Mouse (Mus musculus): ENCODE measurements around the gene Ckap2l. TPM values are rescaled to one million over a fixed set of nuclear protein-coding genes. Genes with fewer than 3 reads are reported as not detected.

The Ckap2l gene
- polyA plus RNA-seq, 1 experiment from 2014 or later: 47.6 TPM

DNA sequence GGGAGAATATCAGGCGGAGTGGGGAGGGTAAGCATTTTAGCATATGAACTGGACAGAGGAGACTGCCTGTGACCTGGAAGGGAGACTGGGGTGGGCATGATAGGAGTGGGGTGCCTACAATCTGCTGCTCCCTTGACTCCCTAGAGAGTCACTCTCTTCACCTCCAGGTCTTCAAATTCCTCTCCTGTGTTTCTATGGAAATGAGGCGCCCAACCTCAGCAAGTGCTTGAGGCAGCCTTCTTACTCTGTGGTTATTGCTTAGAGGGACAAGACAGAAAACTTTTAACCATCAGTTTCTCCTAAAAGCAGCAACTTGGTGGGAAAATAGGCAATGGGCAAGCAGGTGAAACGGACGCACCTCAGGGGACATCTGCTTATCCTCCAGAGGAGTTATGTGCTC, 60.5 kb downstream of the Ckap2l start:
- Histone ChIP-seq H3K9ac (ENCODE audit: low read depth, low read length) (no peak overlapping the region), H3K4me1 (ENCODE audit: control insufficient read depth, insufficient read depth, low read length) (no peaks in the 10 kb centered on the region), H3K27me3 (replicated peaks; ENCODE audit: control insufficient read depth, insufficient read depth, low read length) (no peaks in the 10 kb centered on the region), H3K4me2 (ENCODE audit: low read depth, low read length) (no peak overlapping the region), H3K9me3 (ENCODE audit: control insufficient read depth, low read length) (0 out of 2 replicates have a peak, but pooled peaks cover 3% of the 10 kb centered on the region), H3K27ac (replicated peaks; ENCODE audit: low read depth, low read length) (no peak overlapping the region), H3K4me3 (ENCODE audit: low read depth, low read length) (no peak overlapping the region), H3K36me3 (ENCODE audit: control insufficient read depth, insufficient read depth, low read length) (no peaks in the 10 kb centered on the region)
- ATAC-seq (ENCODE audit: low read depth) (no peak), DNase-seq (ENCODE audit: low spot score) (no peak)
- WGBS: 63% methylated on average over 4 of the region's 4 CpGs

DNA sequence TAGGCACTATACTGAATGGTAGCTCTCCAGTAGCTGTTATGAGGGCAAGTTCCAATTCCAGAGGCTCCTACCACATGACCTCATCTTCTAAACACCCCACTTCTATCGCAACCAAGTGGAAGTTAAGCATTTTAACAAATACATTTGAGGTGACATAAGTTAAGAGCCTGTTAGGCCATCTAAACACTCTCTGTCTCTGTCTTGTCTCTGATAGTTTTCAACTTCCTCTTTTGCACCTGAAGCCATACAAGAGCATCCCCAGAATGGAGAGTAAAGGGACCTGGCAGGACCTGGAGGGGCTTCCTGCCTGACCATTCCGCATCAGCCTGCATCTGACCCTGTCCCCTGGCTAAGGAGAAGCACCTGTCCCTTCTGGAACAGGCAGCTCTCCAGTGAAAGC, 62.3 kb downstream of the Ckap2l start:
- WGBS: 75% methylated on average over 2 of the region's 2 CpGs
- H3K27me3 ChIP-seq (replicated peaks; ENCODE audit: control insufficient read depth, insufficient read depth, low read length): no peaks in the 10 kb centered on the region
- H3K4me3 ChIP-seq (ENCODE audit: low read depth, low read length): no peak overlapping the region
- no peak overlapping the region for H3K9ac ChIP-seq (ENCODE audit: low read depth, low read length)
- no peak overlapping the region for H3K27ac ChIP-seq (replicated peaks; ENCODE audit: low read depth, low read length)
- DNase-seq (ENCODE audit: low spot score) (no peak), ATAC-seq (ENCODE audit: low read depth) (no peak)
- H3K4me1 ChIP-seq (ENCODE audit: control insufficient read depth, insufficient read depth, low read length): no peaks in the 10 kb centered on the region
- no peaks in the 10 kb centered on the region for H3K9me3 ChIP-seq (ENCODE audit: control insufficient read depth, low read length)
- no peak overlapping the region for H3K4me2 ChIP-seq (ENCODE audit: low read depth, low read length)
- H3K36me3 ChIP-seq (ENCODE audit: control insufficient read depth, insufficient read depth, low read length): no peaks in the 10 kb centered on the region

DNA sequence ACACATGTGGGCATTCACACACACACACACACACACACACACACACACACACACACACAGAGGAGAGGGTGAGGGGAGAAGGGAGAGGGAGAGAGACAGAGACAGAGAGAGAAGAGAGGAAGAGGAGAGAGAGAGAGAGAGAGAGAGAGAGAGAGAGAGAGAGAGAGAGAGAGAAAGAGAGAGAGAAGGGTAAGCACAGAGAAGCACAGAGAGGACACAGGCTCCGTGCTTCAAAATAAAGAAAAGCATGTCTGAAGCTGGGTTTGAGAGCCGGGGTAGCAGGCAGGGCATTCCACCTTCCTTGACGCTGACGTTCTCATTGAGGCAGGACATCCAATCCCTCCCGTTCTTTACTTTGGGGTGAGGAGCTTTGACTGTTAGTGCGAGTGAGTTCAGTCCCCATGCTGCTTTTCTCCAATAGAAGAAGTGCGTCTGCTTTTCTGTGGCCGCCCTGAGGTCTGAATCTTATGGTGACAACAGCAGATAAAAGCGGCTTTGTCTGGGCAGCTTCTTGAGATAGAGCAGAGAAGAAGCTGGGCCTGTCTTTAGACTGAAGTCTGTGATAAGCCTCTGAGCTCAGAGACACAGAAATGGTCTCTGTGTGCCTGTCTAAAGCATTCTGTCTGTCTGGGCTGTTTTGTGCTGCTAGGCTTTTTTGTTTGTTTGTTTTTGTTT, 63.1 kb downstream of the Ckap2l start:
- no peaks in the 10 kb centered on the region for H3K27me3 ChIP-seq (replicated peaks; ENCODE audit: control insufficient read depth, insufficient read depth, low read length)
- no peaks in the 10 kb centered on the region for H3K36me3 ChIP-seq (ENCODE audit: control insufficient read depth, insufficient read depth, low read length)
- ATAC-seq (ENCODE audit: low read depth) (no peak), DNase-seq (ENCODE audit: low spot score) (no peak)
- H3K27ac ChIP-seq (replicated peaks; ENCODE audit: low read depth, low read length): no peak overlapping the region
- H3K4me3 ChIP-seq (ENCODE audit: low read depth, low read length): no peak overlapping the region
- no peak overlapping the region for H3K9ac ChIP-seq (ENCODE audit: low read depth, low read length)
- WGBS: 37% methylated on average over 9 of the region's 9 CpGs
- H3K4me2 ChIP-seq (ENCODE audit: low read depth, low read length): no peak overlapping the region
- H3K9me3 ChIP-seq (ENCODE audit: control insufficient read depth, low read length): no peaks in the 10 kb centered on the region
- no peaks in the 10 kb centered on the region for H3K4me1 ChIP-seq (ENCODE audit: control insufficient read depth, insufficient read depth, low read length)

DNA sequence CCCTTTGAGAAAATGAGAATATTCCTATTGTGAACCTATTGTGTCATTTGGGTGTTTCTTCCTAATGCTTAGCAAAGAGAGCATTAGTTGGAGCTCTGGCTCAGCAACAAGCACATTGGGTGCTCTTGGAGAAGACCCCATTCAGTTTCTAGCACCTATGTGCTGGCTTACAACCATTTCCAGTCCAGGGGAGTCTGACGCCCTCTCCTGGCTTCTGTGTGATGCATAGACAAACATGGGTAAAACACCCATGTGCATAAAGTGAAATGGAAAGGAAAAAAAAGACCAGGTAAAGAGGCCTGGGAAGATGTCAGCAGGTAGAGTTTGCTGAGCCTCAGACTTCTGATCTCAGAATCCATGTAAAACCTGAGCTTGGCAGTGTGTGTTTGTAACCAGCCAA, 63.8 kb downstream of the Ckap2l start:
- ATAC-seq (ENCODE audit: low read depth) (no peak), DNase-seq (ENCODE audit: low spot score) (no peak)
- Histone ChIP-seq H3K36me3 (ENCODE audit: control insufficient read depth, insufficient read depth, low read length) (no peaks in the 10 kb centered on the region), H3K4me1 (ENCODE audit: control insufficient read depth, insufficient read depth, low read length) (no peaks in the 10 kb centered on the region), H3K9ac (ENCODE audit: low read depth, low read length) (no peak overlapping the region), H3K4me2 (ENCODE audit: low read depth, low read length) (no peak overlapping the region), H3K4me3 (ENCODE audit: low read depth, low read length) (no peak overlapping the region), H3K9me3 (ENCODE audit: control insufficient read depth, low read length) (no peaks in the 10 kb centered on the region), H3K27me3 (replicated peaks; ENCODE audit: control insufficient read depth, insufficient read depth, low read length) (no peaks in the 10 kb centered on the region), H3K27ac (replicated peaks; ENCODE audit: low read depth, low read length) (no peak overlapping the region)
- WGBS: 79% methylated on average over 1 of the region's 1 CpGs

DNA sequence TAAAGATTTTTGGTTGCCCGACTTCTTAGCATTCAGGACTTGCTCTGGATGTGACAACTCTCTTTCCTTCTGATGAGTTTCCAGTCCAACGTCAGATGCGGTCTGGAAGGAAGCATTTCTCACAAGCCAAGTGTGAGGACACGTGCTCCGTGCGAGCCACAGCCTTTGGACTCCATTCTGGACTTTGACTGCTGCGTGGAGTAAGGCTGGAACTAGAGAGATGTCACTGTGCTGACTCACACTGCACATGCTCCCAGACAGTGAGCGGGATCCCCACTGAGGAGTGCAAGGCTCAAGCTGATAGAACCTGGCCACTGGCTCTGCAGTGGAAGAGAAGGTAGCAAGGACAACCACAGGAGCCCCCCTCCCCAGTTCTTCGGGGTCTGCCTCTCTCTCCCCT, 64.5 kb downstream of the Ckap2l start:
- DNase-seq (ENCODE audit: low spot score) (no peak), ATAC-seq (ENCODE audit: low read depth) (no peak)
- H3K9ac ChIP-seq (ENCODE audit: low read depth, low read length): no peak overlapping the region
- H3K27me3 ChIP-seq (replicated peaks; ENCODE audit: control insufficient read depth, insufficient read depth, low read length): no peaks in the 10 kb centered on the region
- no peaks in the 10 kb centered on the region for H3K36me3 ChIP-seq (ENCODE audit: control insufficient read depth, insufficient read depth, low read length)
- H3K27ac ChIP-seq (replicated peaks; ENCODE audit: low read depth, low read length): no peak overlapping the region
- no peaks in the 10 kb centered on the region for H3K4me1 ChIP-seq (ENCODE audit: control insufficient read depth, insufficient read depth, low read length)
- no peak overlapping the region for H3K4me3 ChIP-seq (ENCODE audit: low read depth, low read length)
- no peak overlapping the region for H3K4me2 ChIP-seq (ENCODE audit: low read depth, low read length)
- no peaks in the 10 kb centered on the region for H3K9me3 ChIP-seq (ENCODE audit: control insufficient read depth, low read length)
- WGBS: 77% methylated on average over 9 of the region's 9 CpGs

DNA sequence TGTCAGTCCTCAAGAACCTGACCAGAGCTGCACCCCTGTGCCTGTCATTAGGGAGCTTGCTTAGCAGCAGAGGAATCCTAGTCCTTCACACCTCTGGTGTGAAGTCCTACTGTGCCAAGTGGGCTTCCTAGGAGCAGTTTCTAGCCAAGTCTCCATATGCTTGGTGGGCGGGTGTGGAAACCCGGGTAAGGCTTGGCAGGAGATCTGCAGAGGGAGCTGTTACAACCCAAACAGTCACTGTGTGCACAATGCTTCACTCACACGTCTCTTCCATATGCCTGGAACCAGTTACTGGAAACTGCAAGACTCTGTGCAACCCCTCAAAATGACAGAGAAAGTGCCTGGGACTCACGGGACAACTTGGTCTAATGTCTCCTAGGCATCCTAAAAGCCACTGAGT, 65.0 kb downstream of the Ckap2l start:
- Histone ChIP-seq H3K4me2 (ENCODE audit: low read depth, low read length) (no peak overlapping the region), H3K9ac (ENCODE audit: low read depth, low read length) (no peak overlapping the region), H3K27ac (replicated peaks; ENCODE audit: low read depth, low read length) (no peak overlapping the region), H3K4me1 (ENCODE audit: control insufficient read depth, insufficient read depth, low read length) (no peaks in the 10 kb centered on the region), H3K36me3 (ENCODE audit: control insufficient read depth, insufficient read depth, low read length) (no peaks in the 10 kb centered on the region), H3K9me3 (ENCODE audit: control insufficient read depth, low read length) (no peaks in the 10 kb centered on the region), H3K27me3 (replicated peaks; ENCODE audit: control insufficient read depth, insufficient read depth, low read length) (no peaks in the 10 kb centered on the region), H3K4me3 (ENCODE audit: low read depth, low read length) (no peak overlapping the region)
- DNase-seq (ENCODE audit: low spot score): no peak
- WGBS: 39% methylated on average over 4 of the region's 4 CpGs
- no peak for ATAC-seq (ENCODE audit: low read depth)

DNA sequence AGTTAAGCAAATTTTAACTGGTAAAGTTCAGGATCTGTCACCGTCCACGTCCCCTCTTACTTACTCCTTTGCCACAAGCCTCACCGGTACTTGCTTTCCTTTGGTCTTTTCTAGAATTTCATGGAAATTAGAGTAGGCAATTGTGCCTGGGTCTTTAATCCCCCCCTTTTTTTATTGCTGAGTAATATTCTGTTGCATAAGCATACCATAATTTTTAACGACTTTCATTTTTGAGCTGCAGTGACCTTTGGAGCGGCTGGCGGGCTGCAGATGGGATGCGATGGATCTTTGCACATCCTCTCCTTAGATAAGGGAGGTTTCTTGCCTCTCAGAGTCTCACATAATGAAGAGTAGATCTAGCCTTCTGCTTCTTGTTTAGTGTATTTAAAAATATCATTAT, 67.7 kb downstream of the Ckap2l start:
- no peaks in the 10 kb centered on the region for H3K27me3 ChIP-seq (replicated peaks; ENCODE audit: control insufficient read depth, insufficient read depth, low read length)

DNA sequence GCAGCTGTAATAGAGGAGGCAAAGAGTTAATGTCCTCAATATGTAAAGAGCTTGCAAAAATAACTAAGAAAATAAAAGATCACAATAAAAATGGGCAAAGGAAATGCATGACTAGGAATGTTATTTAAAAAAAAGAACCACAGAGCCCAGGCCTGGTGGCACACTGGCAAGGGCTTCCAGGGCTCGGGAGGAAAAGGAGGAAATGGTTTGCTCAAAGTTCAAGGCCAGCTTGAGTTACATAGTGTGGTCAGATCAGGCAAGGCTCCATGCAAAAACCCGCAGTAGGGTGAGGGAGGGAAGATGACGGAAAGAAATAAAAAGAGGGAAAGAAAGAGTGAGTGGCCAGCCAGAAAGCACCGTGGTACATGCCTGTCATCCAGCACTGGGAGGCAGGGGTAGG, 68.4 kb downstream of the Ckap2l start:
- H3K4me3 ChIP-seq (ENCODE audit: low read depth, low read length): no peak overlapping the region

More for the DNA sequence above, 67.7 kb downstream of the Ckap2l start:
- H3K36me3 ChIP-seq (ENCODE audit: control insufficient read depth, insufficient read depth, low read length): no peaks in the 10 kb centered on the region
- H3K4me2 ChIP-seq (ENCODE audit: low read depth, low read length): no peak overlapping the region
- H3K4me1 ChIP-seq (ENCODE audit: control insufficient read depth, insufficient read depth, low read length): no peaks in the 10 kb centered on the region
- H3K27ac ChIP-seq (replicated peaks; ENCODE audit: low read depth, low read length): no peak overlapping the region
- 91% methylated on average over 7 of the region's 7 CpGs for WGBS
- H3K9me3 ChIP-seq (ENCODE audit: control insufficient read depth, low read length): no peaks in the 10 kb centered on the region
- no peak overlapping the region for H3K4me3 ChIP-seq (ENCODE audit: low read depth, low read length)
- H3K9ac ChIP-seq (ENCODE audit: low read depth, low read length): no peak overlapping the region
- ATAC-seq (ENCODE audit: low read depth) (no peak), DNase-seq (ENCODE audit: low spot score) (no peak)

DNA sequence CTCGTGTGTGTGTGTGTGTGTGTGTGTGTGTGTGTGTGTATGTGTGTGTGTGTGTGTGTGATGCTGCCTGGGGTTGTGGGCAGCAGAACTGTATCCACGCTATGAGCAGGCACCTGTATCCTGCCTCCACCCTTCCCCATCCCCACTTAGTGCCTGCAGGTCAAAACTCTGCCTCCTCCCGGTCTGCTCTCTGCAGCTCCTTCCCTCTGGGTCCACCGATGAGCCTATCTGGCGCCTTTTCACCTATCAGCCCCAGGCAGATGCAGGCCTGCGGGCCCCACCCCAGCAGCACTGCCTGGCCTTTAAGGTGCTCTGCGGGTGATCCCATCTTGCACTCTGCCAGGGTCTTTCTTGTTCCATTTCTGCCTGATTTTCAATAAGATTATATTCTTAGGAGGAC, 69.3 kb downstream of the Ckap2l start:
- H3K36me3 ChIP-seq (ENCODE audit: control insufficient read depth, insufficient read depth, low read length): no peaks in the 10 kb centered on the region
- H3K9me3 ChIP-seq (ENCODE audit: control insufficient read depth, low read length): no peaks in the 10 kb centered on the region
- ATAC-seq (ENCODE audit: low read depth): no peak

More for the DNA sequence above, 68.4 kb downstream of the Ckap2l start:
- H3K36me3 ChIP-seq (ENCODE audit: control insufficient read depth, insufficient read depth, low read length): no peaks in the 10 kb centered on the region
- H3K9me3 ChIP-seq (ENCODE audit: control insufficient read depth, low read length): no peaks in the 10 kb centered on the region
- no peak for DNase-seq (ENCODE audit: low spot score)
- H3K4me1 ChIP-seq (ENCODE audit: control insufficient read depth, insufficient read depth, low read length): no peaks in the 10 kb centered on the region
- no peak overlapping the region for H3K4me2 ChIP-seq (ENCODE audit: low read depth, low read length)
- no peak overlapping the region for H3K9ac ChIP-seq (ENCODE audit: low read depth, low read length)
- no peak overlapping the region for H3K27ac ChIP-seq (replicated peaks; ENCODE audit: low read depth, low read length)
- H3K27me3 ChIP-seq (replicated peaks; ENCODE audit: control insufficient read depth, insufficient read depth, low read length): no peaks in the 10 kb centered on the region
- WGBS: 86% methylated on average over 4 of the region's 4 CpGs
- ATAC-seq (ENCODE audit: low read depth): no peak

More for the DNA sequence above, 69.3 kb downstream of the Ckap2l start:
- Histone ChIP-seq H3K4me2 (ENCODE audit: low read depth, low read length) (no peak overlapping the region), H3K27me3 (replicated peaks; ENCODE audit: control insufficient read depth, insufficient read depth, low read length) (no peaks in the 10 kb centered on the region), H3K4me3 (ENCODE audit: low read depth, low read length) (no peak overlapping the region), H3K27ac (replicated peaks; ENCODE audit: low read depth, low read length) (no peak overlapping the region), H3K4me1 (ENCODE audit: control insufficient read depth, insufficient read depth, low read length) (no peaks in the 10 kb centered on the region), H3K9ac (ENCODE audit: low read depth, low read length) (no peak overlapping the region)
- DNase-seq (ENCODE audit: low spot score): no peak
- 75% methylated on average over 6 of the region's 7 CpGs for WGBS
